Mouse (Mus musculus): ENCODE results near the gene Plcl2.
A peak's percentile ranks its signal among the peaks of the same experiment; 100 is the strongest.

Gene Plcl2

GRCm38 (mm10) chr17:50509251-50510104 is at the start of gene Plcl2:
Gene Plcl2, plus strand, starts transcription at chr17:50509403.
- peak; percentile 69 to 76 for DNase-seq (ENCODE audit: low spot score in 2 of 2)

DNA sequence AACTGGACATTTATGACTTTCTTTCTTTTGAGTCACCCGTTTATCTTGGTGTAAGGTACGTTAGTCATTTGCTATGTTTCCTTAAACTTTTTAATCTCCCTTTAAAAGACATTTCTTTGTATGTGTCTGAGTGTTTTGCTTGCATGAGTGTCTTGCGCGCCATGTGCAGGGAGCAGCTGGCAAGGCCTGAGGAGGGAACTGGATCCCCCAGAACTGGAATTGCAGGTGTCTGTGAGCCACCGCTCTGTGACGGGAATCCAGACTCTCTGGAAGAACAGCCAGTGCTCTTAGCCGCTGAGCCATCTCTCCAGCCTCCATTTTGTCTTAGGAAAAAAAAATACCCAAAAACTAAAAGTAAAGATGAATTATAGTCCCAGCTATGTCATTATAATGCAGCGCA is 48.9 kb upstream of the Plcl2 start:
- DNase-seq (ENCODE audit: low spot score in 2 of 2): no peak

- DNase-seq (ENCODE audit: low spot score in 2 of 2): no peak
Measured at GRCm38 (mm10) chr17:50467438-50467837, 41.8 kb upstream of the Plcl2 start.

DNA sequence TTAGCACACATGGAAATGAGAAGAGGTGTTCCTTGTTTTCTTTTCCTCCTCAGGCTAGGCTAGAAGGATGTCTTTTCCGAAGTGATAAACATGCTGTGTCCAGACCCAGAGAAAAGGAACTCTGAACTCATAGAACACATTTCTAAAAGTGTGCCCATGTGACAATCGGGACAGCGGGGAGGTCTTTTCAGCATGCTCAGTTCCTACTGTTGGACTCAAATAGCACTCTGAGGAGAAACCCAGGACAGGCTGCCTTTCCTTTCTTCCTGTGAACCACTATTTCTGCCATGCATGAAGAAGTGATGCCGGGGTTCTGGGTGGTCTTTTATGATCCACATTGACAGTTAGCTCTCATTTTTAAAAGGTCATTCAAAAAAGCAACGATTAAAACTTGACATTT is 40.1 kb upstream of the Plcl2 start:
- DNase-seq (ENCODE audit: low spot score in 2 of 2): no peak

DNA sequence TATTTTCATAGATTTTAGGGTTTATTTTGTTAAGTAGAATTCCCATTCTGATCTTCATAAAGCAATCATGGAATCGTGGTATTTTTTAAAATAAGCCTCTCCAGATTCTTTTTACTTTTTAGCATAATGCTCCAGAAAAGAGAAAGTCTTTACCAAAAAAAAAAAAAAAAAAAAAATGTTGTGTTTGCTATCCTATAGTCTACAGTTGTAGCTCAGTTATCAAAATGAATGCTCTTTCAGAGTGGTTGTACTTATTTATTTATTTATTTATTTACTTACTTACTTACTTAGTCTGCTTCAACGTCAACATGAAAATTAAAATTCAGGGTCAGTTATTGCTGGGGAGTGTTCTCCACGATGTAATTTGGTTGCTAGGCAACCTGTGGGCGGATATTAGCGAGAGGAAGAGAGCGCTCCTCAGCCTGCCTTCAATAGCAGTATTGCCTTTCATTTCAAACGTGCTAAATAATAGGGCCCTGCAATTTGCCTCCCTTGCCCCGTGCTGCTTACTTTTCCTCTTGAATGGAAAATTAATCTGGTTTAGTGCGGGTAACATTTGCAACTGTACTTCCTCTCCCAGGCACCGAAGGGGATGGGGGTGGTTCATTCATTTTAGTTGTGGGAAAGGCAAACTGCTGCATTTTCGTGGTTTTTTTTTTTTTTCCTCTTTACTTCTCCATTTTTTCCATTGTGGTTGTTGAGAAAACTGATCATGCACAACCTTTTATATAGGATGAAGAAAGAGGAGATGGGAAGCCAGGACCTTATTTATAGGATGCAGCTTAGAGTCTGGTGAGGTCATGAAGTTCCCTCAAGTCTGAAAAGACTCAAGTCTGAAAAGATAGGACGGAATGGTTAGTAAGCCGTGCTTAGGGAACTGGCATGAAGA is 39.4 kb upstream of the Plcl2 start:
- DNase-seq (ENCODE audit: low spot score in 2 of 2): peak; percentile 71 to 83

GRCm38 (mm10) chr17:50470432-50471078 is 38.6 kb upstream of the Plcl2 start:
- DNase-seq (ENCODE audit: low spot score in 2 of 2): peak; percentile 74 to 80

DNA sequence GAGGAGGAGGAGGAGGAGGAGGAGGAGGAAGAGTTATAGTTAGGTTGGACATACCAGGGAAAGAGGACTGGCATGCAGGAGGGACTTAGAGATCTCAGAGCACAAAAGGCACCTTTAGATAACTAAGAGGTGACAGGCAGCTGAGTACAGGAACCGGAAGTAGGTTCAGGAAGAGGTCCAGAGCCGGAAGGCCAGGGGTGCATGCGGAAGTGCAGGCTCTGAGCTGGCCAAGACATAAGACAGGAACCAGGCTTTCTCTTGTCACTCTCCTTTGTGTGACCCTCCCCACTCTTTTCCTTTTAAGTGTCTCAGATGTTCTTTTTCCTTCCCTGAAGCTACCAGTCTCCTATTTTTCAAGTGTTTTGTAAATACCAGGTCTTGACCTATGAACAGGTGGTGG is 38.0 kb upstream of the Plcl2 start:
- DNase-seq (ENCODE audit: low spot score in 2 of 2): peak; percentile 76 to 77

- DNase-seq (ENCODE audit: low spot score in 2 of 2): no peak
Measured at GRCm38 (mm10) chr17:50477277-50477676, 31.9 kb upstream of the Plcl2 start.

DNA sequence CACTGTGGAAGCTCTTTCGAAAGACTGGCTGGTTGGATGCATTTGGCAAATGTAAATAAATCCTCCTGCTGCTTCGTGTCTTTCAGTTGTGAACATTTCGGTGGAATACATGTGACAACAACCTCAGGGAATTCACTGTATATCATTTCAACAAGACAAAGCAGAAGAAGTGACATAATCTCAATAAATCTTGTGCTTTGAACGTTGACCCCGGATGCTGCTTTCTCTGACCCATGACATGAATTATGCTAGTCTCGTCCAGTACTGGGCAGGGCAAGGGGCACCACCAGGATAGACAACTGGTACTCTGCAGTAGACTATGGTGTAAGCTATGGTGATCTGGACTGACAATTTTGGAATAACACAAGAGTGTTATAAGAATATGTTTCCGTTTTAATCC is 28.3 kb upstream of the Plcl2 start:
- no peak for DNase-seq (ENCODE audit: low spot score in 2 of 2)

DNA sequence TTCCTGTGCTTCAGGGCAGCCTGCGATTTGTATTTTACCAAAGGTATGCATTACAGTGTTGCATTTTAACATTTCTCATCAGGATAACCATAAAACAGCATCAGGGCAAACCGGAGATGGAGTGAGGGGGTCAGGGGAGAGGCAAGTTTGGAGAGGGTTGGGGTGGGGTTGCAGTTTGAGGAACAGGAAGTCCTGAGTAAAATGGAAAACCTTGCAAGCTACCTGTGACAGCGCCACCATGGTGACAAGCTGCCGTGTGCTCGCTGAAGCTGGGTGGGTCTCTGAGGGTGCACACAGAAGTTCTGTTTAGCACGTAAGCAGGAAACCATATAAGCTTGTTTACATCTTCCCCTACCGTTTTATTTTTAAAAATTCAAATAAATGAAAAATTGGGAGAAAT is 25.5 kb upstream of the Plcl2 start:
- DNase-seq (ENCODE audit: low spot score in 2 of 2): peak; percentile 64 to 67

- DNase-seq (ENCODE audit: low spot score in 2 of 2): no peak
Measured at GRCm38 (mm10) chr17:50484981-50485380, 24.2 kb upstream of the Plcl2 start.

GRCm38 (mm10) chr17:50487058-50487618 is 22.1 kb upstream of the Plcl2 start:
- no peak for DNase-seq (ENCODE audit: low spot score in 2 of 2)

DNA sequence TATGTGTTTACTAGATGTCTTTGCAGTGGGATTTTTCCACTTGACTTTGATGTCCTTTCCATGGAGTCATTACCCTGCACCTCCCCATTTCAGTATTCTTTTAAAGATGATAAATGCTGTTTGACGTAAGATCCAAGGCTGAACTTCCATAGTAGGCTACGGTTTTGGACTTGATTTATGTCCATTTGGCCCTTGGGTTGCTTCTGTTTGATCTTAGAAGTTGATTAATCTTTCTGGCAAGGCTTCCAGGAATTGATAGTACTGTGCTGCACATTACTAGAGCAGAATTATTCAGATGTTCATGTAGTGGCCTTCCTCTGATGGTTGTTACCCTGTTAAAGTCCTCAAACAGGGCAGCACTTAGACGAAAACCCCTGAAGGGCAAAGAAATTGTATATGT is 21.5 kb upstream of the Plcl2 start:
- DNase-seq (ENCODE audit: low spot score in 2 of 2): no peak

DNA sequence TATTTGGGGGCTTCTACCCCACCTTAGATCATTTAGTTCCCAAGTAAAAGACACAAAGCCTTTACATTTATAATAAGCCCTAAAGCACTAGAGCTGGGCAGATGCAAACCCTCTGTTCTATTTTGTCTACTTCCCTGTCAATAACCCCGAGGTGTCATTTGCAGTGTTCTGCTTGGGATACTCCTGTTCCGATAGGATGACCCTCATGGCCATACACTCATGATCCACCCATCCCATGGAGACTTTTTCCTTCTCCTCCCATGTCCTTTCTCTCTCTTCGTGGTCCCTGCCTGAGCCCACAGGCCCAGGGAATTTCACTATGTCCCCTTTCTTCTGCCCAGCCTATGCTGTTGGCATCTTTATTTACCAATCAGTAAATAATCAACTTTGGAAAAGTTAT is 20.8 kb upstream of the Plcl2 start:
- DNase-seq (ENCODE audit: low spot score in 2 of 2): no peak

GRCm38 (mm10) chr17:50488895-50489294 is 20.3 kb upstream of the Plcl2 start:
- no peak for DNase-seq (ENCODE audit: low spot score in 2 of 2)

GRCm38 (mm10) chr17:50490644-50491430 is 18.4 kb upstream of the Plcl2 start:
- DNase-seq (ENCODE audit: low spot score in 2 of 2): no peak

GRCm38 (mm10) chr17:50491496-50491895 is 17.7 kb upstream of the Plcl2 start:
- DNase-seq (ENCODE audit: low spot score in 2 of 2): no peak

GRCm38 (mm10) chr17:50495216-50495889 is 13.8 kb upstream of the Plcl2 start:
- no peak for DNase-seq (ENCODE audit: low spot score in 2 of 2)

- DNase-seq (ENCODE audit: low spot score in 2 of 2): no peak
Measured at GRCm38 (mm10) chr17:50498062-50498697, 11.0 kb upstream of the Plcl2 start.

Data from spleen, postnatal 36 days (tissue).